Mouse (Mus musculus) left cerebral cortex, postnatal 4 days (tissue): ENCODE measurements around the gene Krtap11-1. TPM values are rescaled to one million over a fixed set of nuclear protein-coding genes. Genes with fewer than 3 reads are reported as not detected.

Source experiments
- total RNA-seq, 2 experiments: library from RNA; stranded (reverse); gene quantifications; 2 replicates each; pipeline ENCODE4 v1.2.3; 2021

Krtap11-1 gene
- total RNA-seq, 2 experiments from 2014 or later = not detected

Other genes starting within 250 kb of the Krtap11-1 start
- gene Krtap21-1, start 167.3 kb downstream of the Krtap11-1 start, total RNA-seq = not detected
- not detected for gene Krtap6-2, start 151.1 kb downstream of the Krtap11-1 start, total RNA-seq
- gene Krtap8-1, start 83.2 kb downstream of the Krtap11-1 start, total RNA-seq = not detected
- not detected for gene Krtap7-1, start 62.9 kb downstream of the Krtap11-1 start, total RNA-seq